Mouse (Mus musculus): Measurements from ENCODE around the gene Taar6. TPM values are rescaled to one million over a fixed set of nuclear protein-coding genes. Genes with fewer than 3 reads are reported as not detected.

Taar6 gene
- polyA plus RNA-seq, 1 experiment from 2014 or later: not detected

DNA sequence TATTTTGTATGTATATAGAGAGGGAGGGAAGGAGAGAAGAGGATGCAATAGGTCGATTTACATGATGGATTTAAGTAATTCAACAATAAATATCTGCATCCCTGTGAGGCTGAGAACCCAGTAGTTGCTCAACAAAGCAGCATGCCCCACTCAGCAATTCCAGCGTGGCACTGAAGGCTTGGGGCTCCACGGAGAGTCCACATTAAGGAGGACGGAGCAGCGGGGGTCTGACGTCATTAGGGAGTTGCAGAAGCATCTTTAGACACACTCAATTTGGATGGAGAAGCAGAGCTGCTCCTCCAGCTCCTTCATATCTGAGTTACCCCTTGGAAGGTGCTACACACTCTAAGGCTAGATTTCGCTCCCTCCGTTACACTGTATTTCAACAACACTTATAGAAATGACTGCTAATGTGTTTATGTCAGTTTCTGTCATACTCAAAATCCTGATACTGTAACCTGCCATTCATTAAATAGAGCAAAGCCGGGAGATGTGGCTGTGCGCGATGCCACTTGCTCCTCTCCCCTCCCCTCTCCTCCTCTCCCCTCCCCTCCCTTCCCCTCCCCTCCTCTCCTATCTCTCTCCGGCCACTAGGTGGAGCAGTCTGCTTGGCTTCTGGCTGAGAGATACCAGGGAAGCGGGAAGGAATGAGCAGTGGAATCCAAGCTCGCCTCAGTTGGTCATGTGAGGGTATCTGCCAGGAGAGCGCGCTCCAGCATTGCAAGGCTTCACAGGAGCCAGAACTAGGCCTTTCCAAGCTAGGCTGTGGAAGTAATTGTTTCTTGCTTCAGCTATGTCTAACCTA lies 6.3 kb downstream of the Taar6 start:
- Histone ChIP-seq H3K36me3 (ENCODE audit: control insufficient read depth, insufficient read depth, low read length) (no peaks in the 10 kb centered on the region), H3K27ac (replicated peaks; ENCODE audit: low read depth, low read length) (no peak overlapping the region), H3K9me3 (ENCODE audit: control insufficient read depth, low read length) (no peaks in the 10 kb centered on the region), H3K4me3 (ENCODE audit: low read depth, low read length) (no peak overlapping the region), H3K9ac (ENCODE audit: low read length) (no peak overlapping the region), H3K4me2 (ENCODE audit: low read depth, severe bottlenecking) (no peak overlapping the region), H3K27me3 (ENCODE audit: control insufficient read depth, insufficient read depth, low read length) (no peaks in the 10 kb centered on the region), H3K4me1 (ENCODE audit: control insufficient read depth, insufficient read depth, low read length) (no peaks in the 10 kb centered on the region)
- DNase-seq (ENCODE audit: low spot score): peak; percentile 74
- 47% methylated on average over 16 of the region's 16 CpGs for WGBS
- ATAC-seq (ENCODE audit: insufficient number of reproducible peaks, low FRiP score, low TSS enrichment, low read depth): no peak

DNA sequence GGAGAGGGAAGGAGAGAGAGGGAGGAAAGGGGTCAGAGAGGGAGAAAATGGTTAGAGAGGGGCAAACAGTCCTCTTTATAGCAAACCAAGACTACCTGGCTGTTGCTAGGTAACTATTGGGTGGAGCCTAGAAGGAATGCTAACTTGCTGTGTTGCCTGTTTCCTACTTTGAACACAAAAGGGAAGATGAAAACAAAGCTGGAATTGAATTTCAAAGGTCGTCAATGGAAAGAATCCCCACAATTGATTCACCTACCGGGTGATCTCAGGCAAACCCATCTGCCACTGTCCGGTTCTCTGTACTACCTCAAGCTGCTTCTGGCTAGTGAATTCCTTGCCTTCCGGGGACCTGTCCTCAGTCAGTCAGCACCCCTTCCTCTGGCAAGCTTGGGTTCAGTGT lies 7.5 kb downstream of the Taar6 start:
- Histone ChIP-seq H3K9ac (ENCODE audit: low read length) (no peak overlapping the region), H3K4me2 (ENCODE audit: low read depth, severe bottlenecking) (no peak overlapping the region), H3K36me3 (ENCODE audit: control insufficient read depth, insufficient read depth, low read length) (no peaks in the 10 kb centered on the region), H3K4me1 (ENCODE audit: control insufficient read depth, insufficient read depth, low read length) (no peaks in the 10 kb centered on the region), H3K9me3 (ENCODE audit: control insufficient read depth, low read length) (no peaks in the 10 kb centered on the region), H3K27me3 (ENCODE audit: control insufficient read depth, insufficient read depth, low read length) (no peaks in the 10 kb centered on the region), H3K27ac (replicated peaks; ENCODE audit: low read depth, low read length) (no peak overlapping the region), H3K4me3 (ENCODE audit: low read depth, low read length) (no peak overlapping the region)
- DNase-seq (ENCODE audit: low spot score) (no peak), ATAC-seq (ENCODE audit: insufficient number of reproducible peaks, low FRiP score, low TSS enrichment, low read depth) (no peak)
- whole genome bisulfite sequencing: 55% methylated on average over 4 of the region's 4 CpGs

DNA sequence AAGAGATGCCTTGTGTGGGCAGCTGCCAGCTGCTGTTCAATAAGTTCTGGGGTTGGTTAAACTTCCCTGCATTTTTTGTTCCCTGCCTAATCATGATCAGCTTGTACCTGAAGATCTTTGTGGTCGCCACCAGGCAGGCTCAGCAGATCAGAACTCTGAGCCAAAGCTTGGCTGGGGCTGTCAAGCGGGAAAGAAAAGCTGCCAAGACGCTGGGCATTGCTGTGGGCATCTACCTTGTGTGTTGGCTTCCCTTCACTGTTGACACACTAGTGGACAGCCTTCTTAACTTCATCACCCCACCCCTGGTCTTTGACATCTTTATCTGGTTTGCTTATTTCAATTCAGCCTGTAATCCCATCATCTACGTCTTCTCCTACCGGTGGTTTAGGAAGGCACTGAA lies 14.2 kb downstream of the Taar6 start:
- DNase-seq (ENCODE audit: low spot score): no peak
- Histone ChIP-seq H3K27ac (replicated peaks; ENCODE audit: low read depth, low read length) (no peak overlapping the region), H3K36me3 (ENCODE audit: control insufficient read depth, insufficient read depth, low read length) (no peaks in the 10 kb centered on the region), H3K4me3 (ENCODE audit: low read depth, low read length) (no peak overlapping the region), H3K9me3 (ENCODE audit: control insufficient read depth, low read length) (no peaks in the 10 kb centered on the region), H3K27me3 (ENCODE audit: control insufficient read depth, insufficient read depth, low read length) (no peaks in the 10 kb centered on the region), H3K9ac (ENCODE audit: low read length) (no peak overlapping the region), H3K4me1 (ENCODE audit: control insufficient read depth, insufficient read depth, low read length) (no peaks in the 10 kb centered on the region), H3K4me2 (ENCODE audit: low read depth, severe bottlenecking) (no peak overlapping the region)
- ATAC-seq (ENCODE audit: insufficient number of reproducible peaks, low FRiP score, low TSS enrichment, low read depth): no peak
- WGBS: 84% methylated on average over 5 of the region's 5 CpGs

GRCm38 (mm10) chr10:23970656-23971165 lies 14.7 kb downstream of the Taar6 start, which contains the start of gene Taar5:
Taar5 (plus strand) TSS chr10:23970706.
- ATAC-seq (ENCODE audit: insufficient number of reproducible peaks, low FRiP score, low TSS enrichment, low read depth) (no peak), DNase-seq (ENCODE audit: low spot score) (no peak)
- no peaks in the 10 kb centered on the region for H3K36me3 ChIP-seq (ENCODE audit: control insufficient read depth, insufficient read depth, low read length)
- no peaks in the 10 kb centered on the region for H3K27me3 ChIP-seq (ENCODE audit: control insufficient read depth, insufficient read depth, low read length)
- H3K27ac ChIP-seq (replicated peaks; ENCODE audit: low read depth, low read length): no peak within 1 kb of the TSS
- no peak within 1 kb of the TSS for H3K9ac ChIP-seq (ENCODE audit: low read length)
- no peak within 1 kb of the TSS for H3K4me3 ChIP-seq (ENCODE audit: low read depth, low read length)
- no peaks in the 10 kb centered on the region for H3K4me1 ChIP-seq (ENCODE audit: control insufficient read depth, insufficient read depth, low read length)
- H3K9me3 ChIP-seq (ENCODE audit: control insufficient read depth, low read length): no peaks in the 10 kb centered on the region
- WGBS: 86% methylated on average over 11 of the region's 11 CpGs
- no peak within 1 kb of the TSS for H3K4me2 ChIP-seq (ENCODE audit: low read depth, severe bottlenecking)

GRCm38 (mm10) chr10:23964921-23965610 lies 20.4 kb downstream of the Taar6 start:
- Histone ChIP-seq H3K4me1 (ENCODE audit: control insufficient read depth, insufficient read depth, low read length) (no peaks in the 10 kb centered on the region), H3K36me3 (ENCODE audit: control insufficient read depth, insufficient read depth, low read length) (no peaks in the 10 kb centered on the region), H3K4me2 (ENCODE audit: low read depth, severe bottlenecking) (no peak overlapping the region), H3K9me3 (ENCODE audit: control insufficient read depth, low read length) (no peaks in the 10 kb centered on the region), H3K27ac (replicated peaks; ENCODE audit: low read depth, low read length) (no peak overlapping the region), H3K4me3 (ENCODE audit: low read depth, low read length) (no peak overlapping the region), H3K9ac (ENCODE audit: low read length) (no peak overlapping the region), H3K27me3 (ENCODE audit: control insufficient read depth, insufficient read depth, low read length) (no peaks in the 10 kb centered on the region)
- WGBS: 84% methylated on average over 6 of the region's 6 CpGs
- ATAC-seq (ENCODE audit: insufficient number of reproducible peaks, low FRiP score, low TSS enrichment, low read depth): no peak
- no peak for DNase-seq (ENCODE audit: low spot score)

GRCm38 (mm10) chr10:23963444-23963843 lies 22.0 kb downstream of the Taar6 start:
- Histone ChIP-seq H3K9ac (ENCODE audit: low read length) (no peak overlapping the region), H3K4me3 (ENCODE audit: low read depth, low read length) (no peak overlapping the region), H3K27me3 (ENCODE audit: control insufficient read depth, insufficient read depth, low read length) (no peaks in the 10 kb centered on the region), H3K9me3 (ENCODE audit: control insufficient read depth, low read length) (no peaks in the 10 kb centered on the region), H3K36me3 (ENCODE audit: control insufficient read depth, insufficient read depth, low read length) (no peaks in the 10 kb centered on the region), H3K4me2 (ENCODE audit: low read depth, severe bottlenecking) (no peak overlapping the region), H3K27ac (replicated peaks; ENCODE audit: low read depth, low read length) (no peak overlapping the region), H3K4me1 (ENCODE audit: control insufficient read depth, insufficient read depth, low read length) (no peaks in the 10 kb centered on the region)
- no peak for DNase-seq (ENCODE audit: low spot score)
- 70% methylated on average over 3 of the region's 3 CpGs for WGBS
- no peak for ATAC-seq (ENCODE audit: insufficient number of reproducible peaks, low FRiP score, low TSS enrichment, low read depth)

DNA sequence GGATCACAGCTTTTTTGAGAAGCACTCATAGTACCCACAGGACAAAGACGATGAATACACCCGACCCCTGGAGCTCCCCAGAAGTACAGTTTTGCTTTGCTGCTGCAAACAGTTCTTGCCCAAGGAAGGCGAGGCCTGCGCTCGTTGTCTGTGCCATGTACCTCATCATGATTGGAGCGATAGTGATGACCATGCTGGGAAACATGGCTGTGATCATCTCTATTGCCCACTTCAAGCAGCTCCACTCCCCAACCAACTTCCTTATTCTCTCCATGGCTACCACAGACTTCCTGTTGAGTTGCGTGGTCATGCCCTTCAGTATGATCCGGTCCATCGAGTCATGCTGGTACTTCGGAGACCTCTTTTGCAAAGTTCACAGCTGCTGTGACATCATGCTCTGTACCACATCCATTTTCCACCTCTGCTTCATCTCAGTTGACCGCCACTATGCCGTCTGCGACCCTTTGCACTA lies 25.0 kb downstream of the Taar6 start, which contains the start of gene Taar4:
Taar4 (plus strand) TSS at position 51 of the 472 bp plus-strand sequence.
- Histone ChIP-seq H3K9me3 (ENCODE audit: control insufficient read depth, low read length) (no peaks in the 10 kb centered on the region), H3K27me3 (ENCODE audit: control insufficient read depth, insufficient read depth, low read length) (no peaks in the 10 kb centered on the region), H3K36me3 (ENCODE audit: control insufficient read depth, insufficient read depth, low read length) (no peaks in the 10 kb centered on the region), H3K27ac (replicated peaks; ENCODE audit: low read depth, low read length) (no peak within 1 kb of the TSS), H3K4me3 (ENCODE audit: low read depth, low read length) (no peak within 1 kb of the TSS), H3K4me2 (ENCODE audit: low read depth, severe bottlenecking) (no peak within 1 kb of the TSS), H3K9ac (ENCODE audit: low read length) (no peak within 1 kb of the TSS), H3K4me1 (ENCODE audit: control insufficient read depth, insufficient read depth, low read length) (no peaks in the 10 kb centered on the region)
- ATAC-seq (ENCODE audit: insufficient number of reproducible peaks, low FRiP score, low TSS enrichment, low read depth) (no peak), DNase-seq (ENCODE audit: low spot score) (no peak)
- 93% methylated on average over 13 of the region's 13 CpGs for WGBS

GRCm38 (mm10) chr10:23959071-23959470 lies 26.4 kb downstream of the Taar6 start:
- no peak for ATAC-seq (ENCODE audit: insufficient number of reproducible peaks, low FRiP score, low TSS enrichment, low read depth)
- H3K4me3 ChIP-seq (ENCODE audit: low read depth, low read length): no peak overlapping the region
- no peaks in the 10 kb centered on the region for H3K4me1 ChIP-seq (ENCODE audit: control insufficient read depth, insufficient read depth, low read length)
- DNase-seq (ENCODE audit: low spot score): no peak
- H3K27ac ChIP-seq (replicated peaks; ENCODE audit: low read depth, low read length): no peak overlapping the region
- H3K9ac ChIP-seq (ENCODE audit: low read length): no peak overlapping the region
- H3K27me3 ChIP-seq (ENCODE audit: control insufficient read depth, insufficient read depth, low read length): no peaks in the 10 kb centered on the region
- 76% methylated on average over 3 of the region's 3 CpGs for WGBS
- H3K9me3 ChIP-seq (ENCODE audit: control insufficient read depth, low read length): no peaks in the 10 kb centered on the region
- H3K36me3 ChIP-seq (ENCODE audit: control insufficient read depth, insufficient read depth, low read length): no peaks in the 10 kb centered on the region
- H3K4me2 ChIP-seq (ENCODE audit: low read depth, severe bottlenecking): no peak overlapping the region

Data from limb, embryonic 11.5 days (tissue).